Mouse (Mus musculus): ENCODE data around the gene Gal3st1. TPM values are rescaled to one million over a fixed set of nuclear protein-coding genes. Genes with fewer than 3 reads are reported as not detected.

Gal3st1 gene
- 3.4 and 5.4 TPM in 2 replicates for polyA plus RNA-seq (2021; fragmentation: Nextera tagmentation)
- long read RNA-seq, experiment 1, partial matches to known transcripts: 4 of 5 reads
- long read RNA-seq, experiment 1, other reads (novel, unspliced or antisense): 0 of 5 reads
- long read RNA-seq, experiment 2, transcript Gal3st1-202 (3 exons, 1,749 nt): major isoform, 7 of 19 reads
- long read RNA-seq, experiment 2, partial matches to known transcripts: 6 of 19 reads
- long read RNA-seq, experiment 2, other reads (novel, unspliced or antisense): 2 of 19 reads

GRCm38 (mm10) chr11:3983291-3983862 is at the start of gene Gal3st1:
TSS of gene Gal3st1 (plus strand) at chr11:3983636.

GRCm38 (mm10) chr11:3963610-3964415 is 19.6 kb upstream of the Gal3st1 start, which contains the start of gene Pes1:
TSS of gene Pes1 (plus strand) at chr11:3963975.

GRCm38 (mm10) chr11:3976678-3977077 is 6.8 kb upstream of the Gal3st1 start, which contains the start of gene 4930556J24Rik:
TSS of gene 4930556J24Rik (minus strand) at chr11:3976778.

GRCm38 (mm10) chr11:4031126-4031941 is 47.9 kb downstream of the Gal3st1 start, which contains the start of gene Sec14l4:
TSS of gene Sec14l4 (plus strand) at chr11:4031462.

Other genes starting within 250 kb of the Gal3st1 start
- gene Osbp2, start 119.7 kb upstream of the Gal3st1 start, polyA plus RNA-seq (2021; fragmentation: Nextera tagmentation): 8.2 and 10.3 TPM in 2 replicates
- 0.35 and 0.59 TPM in 2 replicates for gene 4921536K21Rik, start 88.5 kb upstream of the Gal3st1 start, polyA plus RNA-seq (2021; fragmentation: Nextera tagmentation)
- gene Dusp18, start 88.4 kb upstream of the Gal3st1 start, polyA plus RNA-seq (2021; fragmentation: Nextera tagmentation): 19.1 and 20.4 TPM in 2 replicates
- gene Slc35e4, start 69.0 kb upstream of the Gal3st1 start, polyA plus RNA-seq (2021; fragmentation: Nextera tagmentation): 13.9 and 15.2 TPM in 2 replicates
- gene Tcn2, start 51.5 kb upstream of the Gal3st1 start, polyA plus RNA-seq (2021; fragmentation: Nextera tagmentation): 21.5 and 39.0 TPM in 2 replicates
- 23.5 and 28.5 TPM in 2 replicates for gene Pes1, start 19.7 kb upstream of the Gal3st1 start, polyA plus RNA-seq (2021; fragmentation: Nextera tagmentation)
- gene 4930556J24Rik, start 6.9 kb upstream of the Gal3st1 start, polyA plus RNA-seq (2021; fragmentation: Nextera tagmentation): not detected in 2 replicates
- gene Sec14l4, start 47.8 kb downstream of the Gal3st1 start, polyA plus RNA-seq (2021; fragmentation: Nextera tagmentation): 0.33 and 0.80 TPM in 2 replicates
- 0.67 and 1.7 TPM in 2 replicates for gene Sec14l3, start 81.2 kb downstream of the Gal3st1 start, polyA plus RNA-seq (2021; fragmentation: Nextera tagmentation)
- 189 and 199 TPM in 2 replicates for gene Mtfp1, start 111.8 kb downstream of the Gal3st1 start, polyA plus RNA-seq (2021; fragmentation: Nextera tagmentation)
- 3.8 and 4.0 TPM in 2 replicates for gene Sec14l2, start 139.8 kb downstream of the Gal3st1 start, polyA plus RNA-seq (2021; fragmentation: Nextera tagmentation)
- gene Rnf215, start 151.6 kb downstream of the Gal3st1 start, polyA plus RNA-seq (2021; fragmentation: Nextera tagmentation): 11.3 and 11.7 TPM in 2 replicates
- 2.9 and 3.6 TPM in 2 replicates for gene Ccdc157, start 176.7 kb downstream of the Gal3st1 start, polyA plus RNA-seq (2021; fragmentation: Nextera tagmentation)
- 28.7 and 37.2 TPM in 2 replicates for gene Sf3a1, start 176.7 kb downstream of the Gal3st1 start, polyA plus RNA-seq (2021; fragmentation: Nextera tagmentation)
- gene Tbc1d10a, start 203.2 kb downstream of the Gal3st1 start, polyA plus RNA-seq (2021; fragmentation: Nextera tagmentation): 41.4 and 42.0 TPM in 2 replicates
- 8.0 and 10.9 TPM in 2 replicates for gene Castor1, start 234.6 kb downstream of the Gal3st1 start, polyA plus RNA-seq (2021; fragmentation: Nextera tagmentation)